Mouse (Mus musculus) lung, postnatal 4 days (tissue): Measurements from ENCODE around the gene Metap1.

Experiments
- DNase-seq, 2 experiments: peaks; one replicate each; pipeline ENCODE4 v3.0.0; 2021

Metap1 gene

DNA sequence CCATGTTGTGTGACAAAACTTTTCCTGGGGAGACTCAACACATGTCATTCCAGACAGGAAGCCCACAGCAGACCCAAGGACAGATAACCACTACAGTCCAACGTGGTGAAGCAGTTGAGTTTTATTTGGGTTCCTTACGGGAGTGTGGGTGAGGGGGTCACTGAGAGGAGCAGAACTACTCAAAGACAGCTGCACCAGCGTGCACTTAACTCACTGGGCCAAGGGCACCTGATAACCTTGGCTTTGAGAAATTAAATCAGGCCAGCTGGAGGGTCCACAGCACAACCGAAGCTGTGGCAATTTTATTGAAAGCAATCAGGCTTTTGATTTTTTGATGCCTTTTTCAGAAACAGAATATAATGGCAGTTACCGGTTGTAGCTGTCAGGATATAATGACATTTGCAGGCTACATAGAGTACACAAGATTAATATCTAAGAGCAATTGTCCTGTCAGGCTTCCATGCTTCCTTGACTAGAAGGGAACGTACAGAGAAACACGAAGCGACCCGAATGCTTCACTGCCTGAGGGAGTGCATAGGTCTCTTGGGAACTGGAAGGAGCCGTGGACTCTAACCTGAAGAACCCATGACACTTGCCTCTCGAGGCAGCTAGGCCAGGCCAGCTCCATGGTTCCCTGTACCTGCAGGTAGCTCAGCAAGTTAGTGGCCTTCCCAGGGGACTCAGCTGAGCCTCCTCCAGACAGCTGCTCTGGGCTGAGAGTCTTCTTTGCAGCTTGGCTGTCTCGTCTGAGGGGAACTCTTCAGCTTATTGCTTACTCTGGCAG lies 41.0 kb downstream of the Metap1 start:
- no peak for DNase-seq

DNA sequence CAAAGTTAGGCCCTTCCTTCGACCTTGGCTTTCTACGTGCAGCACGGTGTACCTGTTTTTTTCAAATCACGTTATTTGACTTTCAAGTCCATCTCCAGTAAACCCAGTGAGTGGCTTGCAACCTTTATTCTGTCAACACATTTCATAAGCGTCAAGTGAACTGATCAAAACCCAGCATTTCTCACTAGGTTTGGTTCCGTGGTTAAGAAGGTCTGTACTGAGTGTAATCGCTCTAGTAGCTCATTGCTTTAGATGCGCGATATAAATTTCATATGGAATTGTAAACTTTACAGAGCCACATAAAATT lies 45.9 kb downstream of the Metap1 start:
- no peak for DNase-seq

DNA sequence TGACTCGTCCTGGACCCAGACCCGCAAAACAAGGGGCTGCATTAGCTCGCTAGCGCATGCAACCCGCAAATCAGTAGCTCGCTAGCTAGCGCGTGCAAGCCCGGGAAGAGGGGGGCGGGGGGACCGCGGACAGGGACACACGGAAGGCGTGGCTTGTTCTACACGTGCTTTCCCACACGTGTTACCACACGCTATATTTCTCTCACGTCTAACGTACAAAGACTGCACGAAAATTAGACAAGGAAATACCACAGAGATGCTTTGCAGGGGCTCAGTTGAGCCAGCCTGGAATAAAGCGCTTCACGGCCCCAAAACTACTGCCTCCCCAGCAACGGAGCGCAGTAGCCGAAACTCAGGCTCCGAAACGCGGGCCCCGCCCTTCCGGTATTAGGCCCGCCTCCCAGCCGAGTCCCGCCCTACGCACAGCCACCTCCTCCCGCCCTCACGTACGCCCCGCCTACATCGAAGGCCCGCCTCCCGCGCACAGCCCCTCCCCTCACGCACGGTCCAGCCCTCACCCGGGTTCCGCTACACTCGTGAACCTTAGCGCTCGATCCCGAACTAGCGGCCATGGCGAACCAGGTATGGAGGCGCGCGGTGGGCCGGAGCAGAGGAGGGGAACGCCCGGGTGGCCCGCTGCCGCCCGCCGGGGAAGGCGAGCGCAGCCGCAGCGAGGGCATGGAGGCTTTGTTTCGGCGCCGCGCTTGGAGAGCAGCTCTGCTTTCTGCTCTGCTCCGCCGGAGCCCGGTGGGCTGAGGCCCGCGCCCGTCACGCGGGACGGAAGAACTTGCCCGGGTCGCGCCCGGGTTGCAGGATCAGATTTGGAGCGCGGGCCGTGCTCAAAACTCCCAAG lies 46.5 kb downstream of the Metap1 start, which contains the start of gene Adh5:
TSS of gene Adh5 (plus strand) at position 482 of the 853 bp plus-strand sequence.
- DNase-seq = peak; percentile 94

DNA sequence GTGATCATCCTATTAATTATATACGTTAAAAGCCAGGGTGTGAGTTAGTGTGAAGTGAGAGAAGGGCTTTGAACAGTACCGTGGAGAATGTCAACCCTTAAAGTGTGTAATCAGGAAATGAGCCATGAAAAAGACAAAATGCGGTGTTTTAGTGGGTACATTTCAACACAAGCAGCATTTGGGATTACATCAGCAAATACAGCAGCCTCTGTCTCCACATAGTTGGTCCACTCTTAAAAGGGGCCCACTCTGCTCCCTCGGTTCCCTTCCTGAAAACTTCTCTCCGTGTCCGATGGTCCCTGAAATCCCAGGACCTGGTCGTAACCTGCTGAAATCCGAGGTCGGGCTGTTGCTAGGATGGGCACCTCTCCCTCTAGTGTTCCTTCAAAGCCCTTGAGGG lies 47.1 kb downstream of the Metap1 start:
- no peak for DNase-seq

DNA sequence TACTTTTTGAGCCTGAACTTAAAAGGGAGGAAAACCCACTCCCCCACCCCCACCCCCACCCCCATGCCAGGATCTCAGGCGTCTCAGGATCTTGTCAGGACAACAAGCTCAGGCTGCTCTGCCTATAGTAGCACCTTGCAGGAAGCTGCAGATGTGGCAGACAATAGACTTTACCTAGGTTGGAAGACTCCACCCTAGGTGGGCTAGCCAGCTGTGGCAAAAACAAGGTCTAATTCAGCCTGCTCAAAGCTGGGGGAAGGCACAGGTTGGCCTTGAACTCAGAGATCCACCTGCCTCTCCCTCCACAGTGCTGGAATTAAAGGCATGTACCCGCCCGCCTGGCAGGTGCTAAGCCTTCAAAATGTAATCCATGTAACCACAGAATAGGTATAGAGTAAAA lies 50.6 kb downstream of the Metap1 start:
- no peak for DNase-seq

DNA sequence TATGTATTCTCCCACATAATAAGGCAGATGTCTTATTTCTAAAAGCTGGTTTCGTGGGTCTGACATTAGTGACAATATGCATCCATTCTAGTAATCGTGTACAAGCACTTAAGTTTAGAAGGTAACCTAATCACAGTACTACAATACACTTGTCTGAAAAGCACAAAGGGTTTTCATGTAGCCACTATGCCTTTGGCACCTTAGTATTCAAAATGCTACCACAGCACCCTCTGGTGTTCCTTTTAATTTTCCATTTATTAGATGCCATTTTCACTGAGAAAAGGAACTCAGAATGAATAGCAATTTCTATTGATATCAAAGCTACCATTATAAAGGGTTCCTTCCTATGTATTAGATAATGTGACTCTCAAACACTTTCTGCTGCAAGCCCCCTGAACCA lies 57.5 kb downstream of the Metap1 start:
- DNase-seq = no peak

DNA sequence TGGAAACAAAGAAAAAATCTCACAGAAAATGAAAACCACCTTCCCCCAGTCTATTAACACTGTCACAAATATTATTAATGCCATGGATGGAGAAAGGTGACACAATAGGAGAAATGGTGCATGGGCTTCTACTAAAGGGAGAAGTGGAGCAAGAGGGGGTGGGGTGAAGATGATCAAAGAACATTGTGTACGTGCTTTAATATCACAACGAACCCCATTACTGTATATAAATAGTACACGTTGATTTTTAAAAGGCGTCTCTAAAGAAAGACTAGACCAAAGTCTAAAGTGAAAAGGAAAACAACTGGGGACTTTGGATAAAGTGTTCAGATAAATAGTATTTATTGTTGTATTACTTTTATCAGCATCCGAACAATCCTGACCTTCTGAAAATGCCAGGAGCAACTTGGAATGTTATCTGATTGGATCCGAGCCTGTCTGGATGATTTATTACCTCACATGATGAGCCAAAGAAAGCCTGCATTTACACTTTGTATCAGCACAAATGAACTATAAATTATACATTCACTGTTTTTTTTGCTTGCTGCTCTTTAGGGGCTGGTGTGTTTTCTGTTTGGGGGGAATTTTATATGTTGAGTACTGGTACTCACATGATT lies 58.8 kb downstream of the Metap1 start:
- no peak for DNase-seq

DNA sequence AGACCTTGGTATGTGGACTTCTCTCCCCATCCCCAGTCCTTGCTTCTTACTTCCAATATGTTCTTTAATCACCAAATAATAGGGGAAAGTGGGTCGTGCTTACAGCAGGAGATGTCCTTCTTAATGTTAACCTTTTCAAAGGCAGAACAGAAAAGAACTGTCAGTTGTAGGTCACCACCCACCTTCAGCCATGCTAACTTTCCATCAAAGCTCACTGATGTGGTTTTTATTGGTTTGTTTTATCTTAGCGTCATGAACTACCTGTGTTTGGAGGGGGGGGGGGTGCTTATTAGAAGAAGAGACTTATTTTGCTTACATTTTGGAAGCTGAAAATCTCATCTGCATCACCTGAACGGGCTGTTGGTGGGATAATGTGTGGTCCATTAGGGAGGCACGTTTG lies 65.1 kb downstream of the Metap1 start:
- no peak for DNase-seq

DNA sequence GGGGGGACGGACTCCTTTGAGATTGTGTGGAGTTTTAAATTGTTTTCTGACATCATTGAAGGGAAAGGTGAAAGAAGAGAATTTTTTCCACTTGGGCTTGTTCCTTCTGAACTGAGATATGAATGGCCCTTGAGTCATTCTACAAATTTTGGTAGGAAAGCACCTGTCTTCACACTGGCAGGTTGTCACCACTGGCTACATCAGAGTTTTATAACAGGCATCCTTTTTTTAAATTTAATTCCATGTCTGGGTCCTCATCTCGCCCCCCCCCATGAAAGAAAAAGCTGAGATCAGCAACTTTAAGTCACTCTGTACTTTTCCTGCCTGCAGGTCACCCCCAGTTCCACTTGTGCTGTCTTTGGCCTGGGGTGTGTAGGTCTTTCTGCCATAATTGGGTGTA lies 65.7 kb downstream of the Metap1 start:
- no peak for DNase-seq

DNA sequence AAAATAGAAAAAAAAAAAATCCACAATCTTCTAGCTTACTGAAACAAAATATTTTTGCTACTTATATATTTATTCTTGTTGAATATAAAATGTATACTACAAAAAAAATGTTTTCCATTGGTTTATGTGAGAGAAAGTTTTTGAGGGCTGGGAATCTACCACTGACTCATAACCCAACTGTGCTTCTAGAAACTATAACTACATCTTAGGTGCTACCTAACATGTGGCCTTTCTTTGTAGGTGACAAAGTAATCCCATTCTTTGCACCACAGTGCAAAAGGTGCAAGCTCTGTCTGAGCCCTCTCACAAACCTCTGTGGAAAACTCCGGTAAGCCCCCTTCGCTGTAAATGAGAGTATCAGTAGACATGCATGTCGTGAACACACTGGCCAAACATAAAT lies 68.9 kb downstream of the Metap1 start:
- DNase-seq = no peak

DNA sequence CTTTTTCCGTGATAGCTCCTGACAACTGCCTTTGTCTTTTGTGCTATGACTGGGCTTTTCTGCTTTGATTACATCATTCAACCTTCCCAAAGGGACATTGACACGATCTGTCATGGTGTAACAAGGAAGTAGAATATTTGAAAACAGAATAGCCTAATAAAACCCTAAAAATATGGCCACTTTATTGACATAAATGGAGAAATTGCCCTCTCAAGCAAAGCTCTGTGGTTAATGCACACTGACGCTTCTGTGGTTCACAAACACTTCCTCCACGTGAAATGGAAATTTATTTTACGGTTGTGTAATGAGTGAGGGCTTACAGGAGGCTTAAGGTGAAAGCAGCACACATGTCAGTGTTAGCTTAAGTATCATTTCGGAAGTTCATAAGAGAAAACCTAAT lies 69.9 kb downstream of the Metap1 start:
- no peak for DNase-seq

DNA sequence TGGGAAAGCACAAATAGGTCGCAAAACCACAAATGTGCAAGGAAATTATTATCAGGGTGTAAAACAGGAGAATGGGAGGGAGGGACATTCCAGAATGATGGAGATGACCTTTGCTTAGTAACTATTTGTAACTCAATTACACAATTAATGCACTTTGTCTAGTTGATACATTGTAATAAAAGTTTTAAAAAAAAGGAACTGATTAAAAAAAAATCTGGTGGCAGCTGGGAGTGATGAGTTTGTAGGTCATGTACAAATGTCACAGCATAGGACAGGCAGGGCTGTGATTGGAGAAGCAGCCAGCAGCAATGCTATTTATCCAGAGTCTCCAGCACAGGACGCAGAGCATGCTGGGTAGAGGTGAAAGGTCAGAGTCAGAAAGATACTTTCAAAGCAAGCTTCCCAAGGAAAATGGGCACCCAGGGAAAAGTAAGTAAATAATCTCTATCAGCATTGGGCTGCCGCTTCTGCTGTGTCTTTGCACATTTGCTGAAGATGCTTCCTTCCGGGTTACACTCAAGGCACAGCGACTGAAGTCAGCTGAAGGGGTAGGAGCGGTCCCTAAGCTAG lies 74.1 kb downstream of the Metap1 start, which contains the start of gene Adh4:
TSS of gene Adh4 (plus strand) at position 346 of the 570 bp plus-strand sequence.
- DNase-seq = no peak

DNA sequence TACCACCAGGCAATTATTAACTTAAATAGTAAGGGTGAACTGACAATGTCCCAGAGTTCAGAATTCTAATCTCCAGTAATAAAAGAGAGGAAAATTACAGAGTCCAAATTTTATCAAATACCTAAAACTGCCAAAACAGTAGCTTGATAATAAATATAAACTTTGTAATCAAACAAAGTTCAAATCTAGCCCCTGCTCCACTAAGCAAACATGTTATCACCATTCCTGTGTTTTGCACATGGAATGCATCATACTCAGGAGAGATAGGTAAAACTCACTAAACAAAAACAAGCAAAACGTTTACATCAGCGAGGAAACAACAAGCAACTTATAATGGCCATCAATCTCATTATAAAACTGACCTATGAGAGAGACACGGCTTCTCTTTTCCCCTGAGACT lies 79.1 kb downstream of the Metap1 start:
- no peak for DNase-seq

DNA sequence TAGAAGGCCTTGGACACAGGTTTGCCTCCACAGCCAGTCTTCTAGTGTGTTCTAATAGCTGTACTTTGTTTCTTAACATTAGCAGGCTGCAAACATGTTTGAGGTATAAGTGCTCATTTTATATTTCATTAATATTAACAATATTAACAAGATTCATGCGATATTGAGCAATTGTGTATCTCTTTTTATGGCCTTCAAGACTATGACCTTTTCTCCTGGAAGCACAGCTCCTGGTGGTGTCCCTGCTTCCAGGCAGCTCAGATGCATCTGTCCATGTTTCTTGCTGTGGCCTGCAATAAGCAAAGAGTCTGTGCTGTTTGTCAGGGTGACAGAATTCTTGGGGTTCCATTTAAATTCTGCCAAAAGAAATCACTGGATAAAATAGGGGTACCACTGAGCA lies 79.7 kb downstream of the Metap1 start:
- DNase-seq = no peak
